Mouse (Mus musculus): ENCODE results near the gene Spsb1.

Spsb1 gene

GRCm38 (mm10) chr4:149886298-149887271 is 68.3 kb downstream of the Spsb1 start:
- DNase-seq (ENCODE audit: low spot score in 2 of 2), result no peak

- no peak for DNase-seq (ENCODE audit: low spot score in 2 of 2)
Measured at GRCm38 (mm10) chr4:149883990-149884389, 70.9 kb downstream of the Spsb1 start.

GRCm38 (mm10) chr4:149882139-149882916 is 72.5 kb downstream of the Spsb1 start:
- DNase-seq (ENCODE audit: low spot score in 2 of 2), result no peak

GRCm38 (mm10) chr4:149880908-149881307 is 73.9 kb downstream of the Spsb1 start:
- DNase-seq (ENCODE audit: low spot score in 2 of 2), result no peak

DNA sequence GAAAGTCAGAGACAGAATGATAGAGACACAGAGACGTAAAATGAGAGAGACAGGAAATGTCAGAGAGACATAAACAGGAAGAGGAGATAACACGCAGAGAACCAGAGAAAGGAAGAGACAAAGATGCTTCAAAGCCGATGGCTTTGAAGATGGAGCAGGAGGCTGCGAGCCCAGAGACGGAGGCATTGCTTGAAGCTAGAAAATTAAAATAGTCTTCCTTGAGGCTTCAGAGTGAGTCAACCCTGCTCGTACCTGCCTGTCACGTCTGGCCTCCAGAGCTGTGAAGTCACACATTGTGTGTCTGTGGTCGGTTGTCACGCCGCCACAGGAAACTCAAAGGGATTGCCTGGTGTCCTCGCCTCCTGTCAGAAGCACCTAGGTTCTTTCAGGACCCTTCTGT is 74.9 kb downstream of the Spsb1 start:
- DNase-seq (ENCODE audit: low spot score in 2 of 2), result no peak

- DNase-seq (ENCODE audit: low spot score in 2 of 2), result no peak
Measured at GRCm38 (mm10) chr4:149878021-149878449, 76.8 kb downstream of the Spsb1 start.

- DNase-seq (ENCODE audit: low spot score in 2 of 2), result no peak
Measured at GRCm38 (mm10) chr4:149877202-149877601, 77.6 kb downstream of the Spsb1 start.

- DNase-seq (ENCODE audit: low spot score in 2 of 2), result no peak
Measured at GRCm38 (mm10) chr4:149876761-149877160, 78.1 kb downstream of the Spsb1 start.

GRCm38 (mm10) chr4:149875986-149876501 is 78.8 kb downstream of the Spsb1 start:
- no peak for DNase-seq (ENCODE audit: low spot score in 2 of 2)

GRCm38 (mm10) chr4:149875296-149875695 is 79.5 kb downstream of the Spsb1 start:
- DNase-seq (ENCODE audit: low spot score in 2 of 2), result no peak

GRCm38 (mm10) chr4:149872236-149872635 is 82.6 kb downstream of the Spsb1 start:
- DNase-seq (ENCODE audit: low spot score in 2 of 2), result no peak

- DNase-seq (ENCODE audit: low spot score in 2 of 2), result no peak
Measured at GRCm38 (mm10) chr4:149871582-149871981, 83.3 kb downstream of the Spsb1 start.

- DNase-seq (ENCODE audit: low spot score in 2 of 2), result no peak
Measured at GRCm38 (mm10) chr4:149871014-149871413, 83.8 kb downstream of the Spsb1 start.

DNA sequence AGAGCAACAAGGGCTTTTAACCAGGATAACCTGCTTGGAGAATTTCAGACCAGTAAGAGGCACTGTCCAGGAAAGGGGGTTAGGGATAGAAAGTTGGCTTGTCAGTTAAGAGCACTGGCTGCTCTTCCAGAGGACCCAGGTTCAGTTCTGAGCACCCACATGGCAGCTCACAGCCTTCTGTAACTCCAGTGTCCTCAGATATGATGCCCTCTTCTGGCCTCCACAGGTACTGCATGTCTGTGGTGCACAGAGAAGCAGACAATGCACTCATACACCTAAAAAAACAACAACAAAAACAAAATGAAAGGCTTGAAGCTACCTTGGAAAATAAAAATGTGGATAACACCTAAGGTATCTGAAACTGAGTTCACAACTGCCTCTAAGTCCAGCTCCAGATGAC is 84.4 kb downstream of the Spsb1 start:
- DNase-seq (ENCODE audit: low spot score in 2 of 2), result no peak

- no peak for DNase-seq (ENCODE audit: low spot score in 2 of 2)
Measured at GRCm38 (mm10) chr4:149868725-149869124, 86.1 kb downstream of the Spsb1 start.

DNA sequence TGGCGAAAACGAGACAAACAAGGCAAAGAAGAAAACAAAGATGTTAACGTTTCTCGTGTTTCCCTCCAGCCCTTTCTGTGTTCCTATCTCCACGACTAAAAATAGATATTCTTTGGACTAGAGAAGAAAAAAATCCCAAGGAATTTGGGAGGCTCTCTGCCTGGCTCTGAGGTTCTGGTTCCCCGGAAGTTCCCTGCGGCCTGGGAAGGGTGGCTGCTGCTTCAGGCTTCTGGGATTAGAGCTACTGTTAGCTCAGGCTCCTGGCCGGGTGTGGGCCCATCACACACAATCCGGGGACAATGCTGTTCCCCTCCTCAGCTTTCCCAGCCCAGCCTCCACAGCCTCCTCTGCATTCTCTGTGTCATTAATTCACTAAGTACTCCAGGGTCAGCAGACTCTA is 86.8 kb downstream of the Spsb1 start:
- DNase-seq (ENCODE audit: low spot score in 2 of 2), result no peak

DNA sequence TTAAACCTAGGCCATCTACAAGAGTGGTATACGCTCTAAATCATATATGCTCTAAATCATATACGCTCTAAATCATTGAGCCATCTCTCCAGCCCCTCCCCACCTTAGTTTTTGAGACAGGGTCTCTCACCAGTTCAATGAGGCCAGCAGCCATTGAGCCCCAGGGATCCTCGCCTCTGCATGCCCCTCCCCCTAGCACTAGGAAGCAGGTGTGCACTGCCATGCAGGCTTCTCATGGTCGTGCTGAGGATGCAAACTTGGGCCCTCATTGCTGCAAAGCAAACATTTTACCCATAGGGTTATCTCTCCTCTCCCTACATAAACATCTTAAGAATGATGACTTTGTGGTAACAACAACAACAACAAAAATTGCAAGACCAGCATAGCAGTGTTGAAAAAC is 87.5 kb downstream of the Spsb1 start:
- DNase-seq (ENCODE audit: low spot score in 2 of 2), result no peak

DNA sequence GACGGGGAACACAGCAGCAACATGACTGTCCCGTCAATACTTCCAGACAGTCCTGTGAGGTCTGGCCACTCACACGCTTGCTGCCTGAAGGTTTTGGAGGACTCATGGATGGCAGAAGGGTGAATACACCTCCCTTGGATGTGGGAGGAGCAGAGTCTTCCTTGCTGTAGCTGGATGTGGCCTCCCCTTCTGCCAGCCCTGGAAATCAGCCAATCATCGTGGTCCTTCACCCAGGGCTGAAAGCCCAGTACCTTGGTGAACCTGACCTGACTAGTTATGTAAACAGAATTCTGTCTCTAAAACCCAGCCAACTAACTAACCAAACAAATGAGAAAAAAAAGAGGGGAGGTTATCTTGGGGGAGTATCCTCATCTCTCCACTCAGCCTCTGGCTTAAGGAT is 90.4 kb downstream of the Spsb1 start:
- DNase-seq (ENCODE audit: low spot score in 2 of 2), result no peak

- no peak for DNase-seq (ENCODE audit: low spot score in 2 of 2)
Measured at GRCm38 (mm10) chr4:149863522-149863921, 91.3 kb downstream of the Spsb1 start.

DNA sequence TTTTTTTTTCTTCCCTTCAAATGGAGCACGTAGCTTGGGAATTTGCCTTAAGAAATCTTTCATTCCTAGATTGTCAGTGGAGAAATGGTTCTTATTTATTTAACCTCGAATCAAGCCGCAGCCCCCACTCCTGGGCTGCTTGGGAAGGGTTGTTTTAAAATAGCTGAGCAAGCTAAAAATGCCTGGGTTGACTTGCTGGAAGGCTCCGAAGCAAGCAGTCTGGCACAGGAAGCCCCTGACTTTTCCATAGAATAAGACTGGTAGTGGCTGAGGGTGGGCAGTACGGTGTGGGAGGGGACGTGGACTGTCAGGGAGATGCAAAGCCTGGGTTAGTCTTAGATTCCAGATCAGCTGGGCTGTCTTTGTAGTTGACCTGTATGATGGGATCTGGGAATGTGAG is 94.5 kb downstream of the Spsb1 start:
- no peak for DNase-seq (ENCODE audit: low spot score in 2 of 2)

DNA sequence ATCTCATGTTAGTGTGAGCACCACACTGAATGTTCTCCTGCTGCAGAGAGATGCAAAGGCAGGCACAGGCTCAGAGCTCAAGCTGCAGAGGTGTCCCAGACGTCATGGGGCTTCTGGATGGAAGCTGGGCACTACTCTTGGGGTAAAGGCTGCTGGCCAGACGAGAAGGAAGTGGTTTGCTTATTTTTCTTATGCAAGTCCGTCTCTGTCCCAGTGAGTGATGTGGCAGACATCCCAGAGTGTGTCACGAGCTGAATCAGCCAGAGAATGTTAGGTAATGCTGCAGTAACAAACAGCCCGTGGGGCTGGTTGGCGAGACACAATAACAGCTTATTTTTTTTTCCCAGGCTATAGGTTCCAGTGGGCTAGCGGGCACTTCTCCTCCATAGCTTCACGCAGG is 96.3 kb downstream of the Spsb1 start:
- no peak for DNase-seq (ENCODE audit: low spot score in 2 of 2)

DNA sequence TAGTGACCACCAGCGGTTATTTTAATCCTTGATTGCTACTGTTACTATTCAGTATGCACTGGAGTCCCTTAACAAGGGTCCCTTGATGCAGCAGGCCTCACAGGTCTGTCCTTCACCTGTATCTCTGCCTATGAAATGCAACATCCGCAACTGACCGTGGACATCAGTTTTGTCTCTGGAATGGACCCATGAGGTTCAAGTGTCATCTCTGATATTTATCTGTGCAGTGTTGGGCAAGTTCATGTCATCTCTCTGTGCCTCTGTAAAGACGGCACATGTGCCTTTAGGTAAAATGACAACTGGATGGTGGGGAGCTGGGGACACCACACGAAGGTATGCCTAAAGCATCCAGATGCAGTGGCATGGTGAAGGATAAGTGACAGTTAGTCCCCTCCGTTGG is 96.7 kb downstream of the Spsb1 start:
- DNase-seq (ENCODE audit: low spot score in 2 of 2), result no peak

DNA sequence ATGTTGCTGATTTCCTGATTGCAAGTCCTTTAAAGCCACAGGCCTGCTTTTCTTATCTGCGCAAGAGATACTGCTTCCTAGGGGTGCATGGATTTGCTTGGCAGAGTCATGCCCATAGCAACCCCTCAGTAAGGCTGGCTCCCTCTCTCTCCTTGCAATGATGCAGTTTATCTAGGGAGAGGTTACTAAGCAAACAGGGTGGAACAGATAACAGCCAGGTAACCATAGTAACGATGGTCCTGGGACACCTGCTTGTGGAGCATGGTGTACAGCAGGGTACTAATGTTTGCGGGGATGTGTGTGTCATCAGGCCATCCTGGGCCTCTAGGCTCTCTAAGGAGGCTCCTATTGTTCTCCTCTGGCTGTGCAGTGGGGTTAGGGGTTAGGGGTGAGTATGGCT is 97.2 kb downstream of the Spsb1 start:
- no peak for DNase-seq (ENCODE audit: low spot score in 2 of 2)

Data from frontal cortex, postnatal 14 days (tissue).